Mouse (Mus musculus): Measurements from ENCODE around the gene Bicra. TPM values are rescaled to one million over a fixed set of nuclear protein-coding genes. Genes with fewer than 3 reads are reported as not detected.
A peak's percentile ranks its signal among the peaks of the same experiment; 100 is the strongest.

The Bicra gene
- 1 to 10 TPM; 8.1 to 8.2 TPM for total RNA-seq (2021)

GRCm38 (mm10) chr7:16047338-16048146 lies at the start of gene Bicra:
Bicra (minus strand) TSS chr7:16047921.
- intact Hi-C loops (cut with DNase I) = loop anchor here (2.0 kb wide), 1 partner anchor 27 kb away; no protein-coding TSS in a partner anchor
- peak; percentile 84 to 87 for DNase-seq

DNA sequence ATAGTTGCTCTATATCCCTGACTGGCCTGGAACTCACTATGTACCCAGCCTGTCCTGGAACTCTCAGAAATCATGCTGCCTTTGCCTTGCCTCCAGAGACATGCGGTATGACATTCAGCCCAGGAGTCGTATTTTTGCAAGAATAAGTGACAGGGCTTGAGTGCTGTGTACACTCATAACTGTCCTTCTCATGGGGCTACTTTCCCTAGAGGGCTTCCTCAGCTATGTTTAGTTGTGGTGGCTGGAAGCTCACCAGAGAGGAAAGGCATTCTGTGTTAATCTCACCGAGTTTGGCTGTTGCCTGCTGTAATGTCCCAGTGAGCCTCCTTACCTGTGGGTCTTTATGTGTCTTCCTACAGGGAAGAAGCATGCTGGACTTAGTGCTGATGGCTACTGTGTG lies 46.9 kb upstream of the Bicra start:
- no peak for DNase-seq
- intact Hi-C loops (cut with DNase I) = no loop called here

DNA sequence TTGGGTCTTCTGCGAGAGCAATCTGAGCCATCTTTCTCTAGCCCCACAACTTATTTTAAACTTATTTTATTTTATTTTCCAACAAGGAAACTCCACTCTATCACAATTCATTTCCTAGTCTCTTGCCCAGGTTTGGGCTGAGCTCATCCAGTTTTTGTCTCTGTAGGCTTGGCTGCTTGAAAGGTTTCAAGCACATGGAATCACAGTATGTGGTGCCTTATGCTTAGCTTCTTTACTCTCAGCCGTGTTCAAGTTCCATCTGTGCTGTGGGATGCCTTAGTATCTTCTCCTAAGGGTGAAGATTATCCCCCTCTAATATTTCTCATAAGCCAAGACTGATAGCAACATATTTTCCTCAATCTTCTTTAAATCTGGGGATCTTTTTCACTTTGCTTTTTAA lies 39.9 kb upstream of the Bicra start:
- DNase-seq = no peak
- intact Hi-C loops (cut with DNase I) = no loop called here

GRCm38 (mm10) chr7:16083361-16083760 lies 35.6 kb upstream of the Bicra start:
- DNase-seq = no peak
- intact Hi-C loops (cut with DNase I) = no loop called here

DNA sequence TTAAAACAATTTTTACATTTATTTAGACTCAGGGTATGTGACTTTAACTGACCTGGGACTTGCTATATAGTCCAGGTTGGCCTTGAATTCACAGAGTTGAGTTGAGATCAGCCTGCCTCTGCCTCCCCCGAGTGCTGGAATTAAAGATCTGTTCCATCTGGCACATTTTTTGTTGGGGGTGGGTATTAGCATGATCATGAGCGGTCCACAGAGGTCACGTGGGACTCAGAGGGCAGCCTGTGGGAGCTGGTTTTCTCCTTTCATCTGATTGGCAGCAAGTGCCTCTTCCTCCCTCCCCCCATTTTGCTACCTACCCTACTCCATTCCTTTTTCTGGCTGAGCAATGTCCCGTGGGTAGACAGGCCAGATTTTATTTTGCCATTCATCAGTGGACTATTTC lies 32.9 kb upstream of the Bicra start:
- no peak for DNase-seq
- intact Hi-C loops (cut with DNase I) = no loop called here

DNA sequence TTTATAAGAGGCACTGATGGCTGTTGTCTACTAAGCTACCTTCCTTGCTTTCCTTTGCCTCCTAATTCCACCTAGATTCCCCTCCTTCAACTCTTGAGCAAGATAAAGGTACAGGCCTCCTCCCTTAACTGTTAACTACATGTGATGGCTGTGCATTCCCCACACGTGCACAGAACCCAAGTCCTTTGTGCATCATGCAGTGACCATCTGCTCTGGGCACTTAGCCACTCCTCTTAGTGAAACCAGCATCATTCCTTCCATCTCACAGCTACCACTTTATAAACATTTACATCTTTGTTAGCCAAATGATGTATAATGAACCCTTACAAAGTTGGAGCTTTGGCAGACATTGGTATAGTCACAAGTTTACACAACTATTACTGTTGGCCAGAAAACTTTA lies 32.2 kb upstream of the Bicra start:
- no peak for DNase-seq
- intact Hi-C loops (cut with DNase I) = no loop called here

DNA sequence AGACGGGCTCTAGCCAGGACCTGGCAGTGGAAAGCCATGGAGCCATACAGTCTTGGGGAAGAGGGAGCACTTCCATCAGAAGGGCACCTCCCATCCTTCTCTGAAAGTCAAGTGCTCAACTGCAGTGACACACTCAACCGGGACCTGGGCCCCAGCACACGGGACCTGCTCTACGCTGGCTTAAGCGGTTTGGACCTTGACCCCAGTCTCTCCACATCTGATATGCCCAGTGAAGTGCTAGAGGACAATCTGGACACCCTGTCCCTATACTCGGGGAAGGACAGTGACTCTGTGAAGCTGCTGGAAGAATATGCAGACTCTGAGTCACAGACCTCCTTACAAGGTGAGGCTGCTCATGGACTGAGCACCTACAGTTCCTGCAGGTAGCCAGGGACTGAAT lies 24.2 kb upstream of the Bicra start:
- no peak for DNase-seq
- intact Hi-C loops (cut with DNase I) = no loop called here

GRCm38 (mm10) chr7:16070846-16071245 lies 23.1 kb upstream of the Bicra start:
- intact Hi-C loops (cut with DNase I) = no loop called here
- no peak for DNase-seq

DNA sequence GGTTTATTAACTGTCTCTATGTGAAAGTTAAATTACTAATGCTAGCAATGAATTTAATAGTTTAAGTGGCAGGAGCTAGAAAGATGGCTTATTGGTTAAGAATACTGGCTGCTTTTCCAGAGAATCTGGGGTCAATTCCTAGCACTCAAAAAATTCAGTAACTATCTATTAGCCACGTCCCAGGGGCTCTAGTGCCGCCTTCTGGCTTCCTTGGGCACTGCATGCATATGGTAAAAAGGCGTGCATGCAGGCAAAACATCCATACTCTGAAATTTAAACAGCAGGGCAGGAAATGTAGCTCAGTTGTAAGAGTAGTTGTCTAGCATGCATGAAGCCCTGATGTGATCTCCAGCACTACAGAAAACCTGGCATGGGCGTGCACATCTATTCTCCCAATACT lies 15.8 kb upstream of the Bicra start:
- DNase-seq = no peak
- intact Hi-C loops (cut with DNase I) = no loop called here

DNA sequence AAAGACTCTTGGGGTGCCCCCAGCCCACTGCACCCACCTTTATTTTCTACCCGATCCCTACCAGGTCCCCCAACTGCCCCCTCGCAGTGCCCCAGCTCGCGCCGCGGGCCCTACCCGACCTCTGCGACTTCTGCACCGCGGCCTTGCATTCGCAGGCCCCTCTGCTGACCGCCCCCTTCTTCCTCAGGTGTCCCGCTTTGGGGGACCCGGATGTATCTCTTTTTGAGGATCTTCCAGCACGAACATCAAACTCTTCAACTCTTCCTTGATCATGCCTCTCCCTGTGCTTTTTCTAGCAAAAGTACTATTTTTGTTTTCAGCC lies 14.3 kb upstream of the Bicra start:
- intact Hi-C loops (cut with DNase I) = no loop called here
- no peak for DNase-seq

DNA sequence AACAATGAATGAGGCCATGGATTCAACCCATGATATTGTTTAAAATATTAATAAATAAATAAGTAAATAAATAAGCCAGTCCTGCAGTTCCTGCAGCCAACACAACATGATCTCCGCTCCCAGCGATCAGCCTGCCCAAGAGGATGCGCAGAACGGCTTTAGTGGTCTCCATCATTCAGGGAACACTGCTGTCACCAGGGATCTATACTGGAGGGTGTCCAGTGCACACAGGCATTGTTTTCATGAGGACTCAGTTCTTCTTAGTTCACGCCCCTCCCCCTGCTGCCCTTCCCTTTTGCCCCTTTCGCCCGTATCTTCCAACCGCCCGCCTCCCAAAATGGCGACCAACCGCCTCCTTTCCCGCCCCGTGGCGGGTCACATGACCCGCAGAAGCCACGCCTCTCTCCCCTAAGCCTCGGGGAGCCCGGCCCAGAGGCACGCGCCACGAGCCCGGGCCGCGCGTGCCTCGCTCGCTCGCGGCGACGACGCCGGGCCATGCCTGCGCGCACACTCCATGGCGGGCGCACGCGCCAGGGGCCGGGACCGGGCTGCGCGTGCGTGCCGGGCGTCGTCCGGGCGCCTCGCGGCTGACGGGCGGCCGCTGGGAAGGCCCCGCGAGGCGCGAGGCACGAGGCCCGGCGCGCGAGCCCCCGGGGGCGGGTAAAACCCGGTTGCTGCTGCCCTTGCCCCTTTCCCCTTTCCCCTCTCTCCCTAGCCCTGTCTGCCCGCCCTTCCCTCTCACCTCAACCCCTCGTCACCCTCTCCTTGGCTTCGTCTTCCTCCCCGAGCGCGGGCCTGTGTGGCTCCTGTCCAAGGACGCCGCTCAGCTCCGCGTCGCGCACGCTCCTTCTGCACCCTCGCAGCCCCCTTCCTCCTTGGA lies 13.7 kb upstream of the Bicra start, which contains the start of gene Zfp541:
Gene Zfp541 (plus strand): TSS at position 596 of the 880 bp plus-strand sequence.
- intact Hi-C loops (cut with DNase I) = no loop called here
- DNase-seq = no peak

GRCm38 (mm10) chr7:16057136-16057534 lies 9.4 kb upstream of the Bicra start:
- DNase-seq = no peak
- intact Hi-C loops (cut with DNase I) = loop anchor here (5.0 kb wide), 1 partner anchor 95 kb away; no protein-coding TSS in a partner anchor

DNA sequence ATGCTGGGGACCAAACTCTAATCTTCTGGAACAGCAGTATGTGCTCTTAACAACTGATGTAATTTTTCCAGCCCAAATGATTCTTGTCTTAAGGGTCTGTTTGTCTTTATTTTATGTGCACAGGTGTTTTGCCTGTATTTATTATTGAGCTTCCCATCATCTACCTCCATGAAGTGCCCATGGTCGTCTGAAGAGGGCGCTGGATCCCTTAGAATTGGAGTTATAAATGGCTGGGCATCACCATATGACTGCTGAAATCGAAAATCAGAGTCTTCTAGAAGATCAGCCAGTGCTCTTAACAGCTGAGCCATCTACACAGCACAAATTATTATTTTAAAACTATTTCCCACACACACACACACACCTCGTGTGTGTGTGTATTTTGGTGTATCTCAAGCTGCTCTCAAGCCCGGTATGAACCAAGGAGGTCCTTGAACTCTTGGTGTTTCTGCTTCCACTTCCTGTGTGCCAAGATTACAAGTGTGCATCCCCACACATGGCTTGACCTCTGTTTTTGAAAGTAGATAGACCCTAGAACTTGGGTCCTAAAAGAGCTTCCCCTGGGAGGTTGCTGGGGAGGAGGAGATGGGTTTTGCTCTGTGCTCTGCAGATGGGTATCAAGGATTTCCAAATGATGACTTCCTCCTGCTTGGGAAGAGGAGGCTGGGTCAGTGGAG lies 8.9 kb upstream of the Bicra start:
- intact Hi-C loops (cut with DNase I) = loop anchor here (5.0 kb wide), 1 partner anchor 96 kb away; no protein-coding TSS in a partner anchor
- no peak for DNase-seq

GRCm38 (mm10) chr7:16055665-16056064 lies 7.9 kb upstream of the Bicra start:
- intact Hi-C loops (cut with DNase I) = loop anchor here (5.0 kb wide), 1 partner anchor 97 kb away; no protein-coding TSS in a partner anchor
- no peak for DNase-seq

- no peak for DNase-seq
- intact Hi-C loops (cut with DNase I) = loop anchor here (5.0 kb wide), 2 partner anchors 97 to 133 kb away; partner anchors contain the start of gene Selenow
Measured at GRCm38 (mm10) chr7:16054966-16055365, 7.2 kb upstream of the Bicra start.

DNA sequence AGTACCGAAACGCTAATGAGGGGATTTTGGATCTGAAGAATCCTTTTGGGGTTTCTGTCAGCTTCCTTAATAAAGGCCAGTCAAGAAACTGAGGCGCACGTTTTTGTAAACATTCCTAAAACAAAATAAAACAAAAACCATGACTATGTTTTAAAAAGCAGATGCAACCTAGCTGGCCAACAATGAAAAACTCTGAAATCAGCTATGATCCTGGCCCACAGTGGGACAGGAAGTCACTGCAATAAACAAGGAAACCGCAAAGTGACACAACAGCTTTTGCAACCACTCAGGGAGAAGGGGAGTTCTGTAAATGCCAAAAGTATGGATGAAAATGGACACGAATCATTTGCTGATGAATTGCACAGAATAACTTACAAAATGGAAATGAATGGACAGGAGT lies 5.4 kb upstream of the Bicra start:
- intact Hi-C loops (cut with DNase I) = loop anchor here (5.0 kb wide), 1 partner anchor 131 kb away; the partner anchor contains the start of gene Selenow
- no peak for DNase-seq

DNA sequence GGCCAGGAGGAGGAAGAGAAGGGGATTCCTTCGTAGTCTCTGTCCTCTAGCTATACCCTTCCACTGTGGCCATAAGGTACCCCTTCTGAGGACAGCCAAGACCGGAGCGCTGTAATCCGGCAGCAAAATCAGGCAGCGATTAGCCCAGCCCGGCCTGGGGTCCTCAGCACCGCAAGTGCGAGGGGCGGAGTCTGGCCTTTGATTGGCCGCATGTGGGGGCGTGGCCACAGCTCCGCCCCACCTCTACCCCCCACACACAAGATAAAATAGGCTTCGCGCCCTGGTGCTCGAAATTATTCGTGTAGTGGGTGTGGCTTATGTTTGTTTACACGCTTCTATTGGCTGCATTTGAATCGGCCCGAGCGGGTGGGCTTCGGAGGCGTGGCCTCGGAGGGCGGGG lies 5.0 kb upstream of the Bicra start:
- intact Hi-C loops (cut with DNase I) = loop anchor here (1.0 to 5.0 kb wide), 2 partner anchors 69 to 130 kb away; partner anchors contain the start of gene Selenow
- peak; percentile 95 for DNase-seq

DNA sequence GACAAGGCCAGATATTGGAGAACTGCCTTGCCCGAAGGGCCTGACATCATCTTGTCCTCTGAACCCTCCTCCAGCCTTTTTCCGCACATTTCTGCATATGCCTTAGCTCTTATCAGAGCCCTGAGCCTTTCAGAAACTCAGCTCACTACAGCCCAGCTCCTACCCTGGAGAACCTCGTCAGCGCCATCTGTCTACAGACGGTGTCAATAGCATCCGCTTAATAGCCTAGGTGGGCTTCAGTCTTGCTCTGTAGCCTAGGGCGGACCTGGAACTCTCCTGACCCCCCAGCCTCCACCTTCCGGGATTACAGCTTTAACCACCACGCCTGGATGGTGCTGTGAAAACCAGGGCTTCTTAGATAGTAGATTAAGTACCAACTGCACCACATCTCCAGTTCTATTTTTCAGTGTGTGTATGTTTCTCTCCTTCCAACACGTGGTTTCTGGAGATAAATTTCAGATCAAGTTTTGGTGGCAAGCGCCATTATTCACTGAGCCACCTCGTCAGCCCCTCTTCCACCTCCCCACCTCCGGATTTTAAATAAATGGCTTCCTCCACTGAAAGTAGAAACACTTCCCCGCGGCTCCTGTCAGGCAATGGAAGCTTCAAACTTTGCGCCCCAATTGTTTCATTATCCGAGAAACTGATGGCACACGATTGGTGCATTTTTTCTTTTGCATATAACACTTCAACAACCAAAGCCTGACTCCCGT lies 4.3 kb upstream of the Bicra start:
- intact Hi-C loops (cut with DNase I) = loop anchor here (1.0 to 5.0 kb wide), 2 partner anchors 69 to 130 kb away; partner anchors contain the start of gene Selenow
- peak; percentile 82 to 83 for DNase-seq

DNA sequence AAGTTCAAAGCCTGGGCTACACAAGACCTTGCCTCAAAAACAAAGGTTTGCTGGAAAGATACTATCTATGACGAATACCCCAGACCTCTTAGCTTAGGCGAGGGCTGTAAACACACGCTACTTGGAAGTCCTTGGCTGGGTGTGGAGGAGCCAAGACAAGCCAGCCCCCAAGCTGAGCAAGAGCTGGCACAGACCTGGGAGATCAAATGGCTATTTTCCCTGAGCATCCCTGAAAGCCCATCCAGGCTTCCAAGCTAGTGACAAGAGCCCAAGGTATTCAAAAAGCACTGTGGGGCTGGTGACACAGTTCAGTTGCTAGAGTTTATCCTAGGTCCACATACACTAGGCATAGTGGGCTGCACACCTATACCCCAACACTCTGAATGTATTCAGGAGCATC lies 2.9 kb upstream of the Bicra start:
- DNase-seq = no peak
- intact Hi-C loops (cut with DNase I) = loop anchor here (5.0 kb wide), 1 partner anchor 128 kb away; the partner anchor contains the start of gene Selenow

- DNase-seq = no peak
- intact Hi-C loops (cut with DNase I) = no loop called here
Measured at GRCm38 (mm10) chr7:16049576-16049915, 1.8 kb upstream of the Bicra start.

All from heart, postnatal 36 days (tissue).